Mouse (Mus musculus) intestine, embryonic 16.5 days (tissue): ENCODE data around the gene Rnf216. TPM values are rescaled to one million over a fixed set of nuclear protein-coding genes. Genes with fewer than 3 reads are reported as not detected.

ENCODE experiments used
- ATAC-seq: fragments of 200-750 bp; cut with Nextera tagmentation; 2 replicates; pipeline ENCODE4 v1.8.0; 2017; ENCODE audit warnings: moderate TSS enrichment, moderate library complexity
- H3K27ac ChIP-seq: fragments of 300-500 bp; sonication (generic); 2 replicates; pipeline ENCODE4 v1.5.1; 2014; ENCODE audit warnings: mild to moderate bottlenecking, low read length
- H3K27me3 ChIP-seq: fragments of 300-500 bp; sonication (generic); replicated peaks from 2 replicates; pipeline ENCODE4 v1.6.1; 2014; ENCODE audit warnings: low read length, control low read depth, mixed read lengths; ENCODE audit not compliant: control insufficient read depth, insufficient read depth
- H3K36me3 ChIP-seq: fragments of 300-500 bp; sonication (generic); 2 replicates; pipeline ENCODE4 v1.6.1; 2014; ENCODE audit warnings: low read length, control low read depth; ENCODE audit not compliant: control insufficient read depth, insufficient read depth
- H3K4me1 ChIP-seq: fragments of 300-500 bp; sonication (generic); 2 replicates; pipeline ENCODE4 v1.6.1; 2014; ENCODE audit warnings: low read length, control low read depth, mixed read lengths; ENCODE audit not compliant: control insufficient read depth, insufficient read depth
- H3K4me2 ChIP-seq: fragments of 300-500 bp; sonication (generic); 2 replicates; pipeline ENCODE4 v1.6.1; 2014; ENCODE audit warnings: low read depth, low read length, control low read depth
- H3K4me3 ChIP-seq: fragments of 300-500 bp; sonication (generic); 2 replicates; pipeline ENCODE4 v1.5.1; 2014; ENCODE audit warnings: mild to moderate bottlenecking, low read length
- H3K9ac ChIP-seq: fragments of 300-500 bp; sonication (generic); 2 replicates; pipeline ENCODE4 v1.6.1; 2014; ENCODE audit warnings: low read depth, low read length
- H3K9me3 ChIP-seq: fragments of 300-500 bp; sonication (generic); 2 replicates; pipeline ENCODE4 v1.6.1; 2016; ENCODE audit warnings: low read length, control low read depth; ENCODE audit not compliant: control insufficient read depth
- WGBS: fragments of 180-500 bp; shearing (Covaris S2); extraction: QIAGEN DNeasy Blood & Tissue Kit; methylation state at CpG from one replicate; pipeline ENCODE4 v1.1.7; 2014; 5-methylcytosine and 5-hydroxymethylcytosine counted together
- polyA plus RNA-seq: library from polyadenylated mRNA; unstranded; fragments of >200 nt; fragmentation: Nextera tagmentation; extraction: Ambion mirVana; gene quantifications from 2 replicates; pipeline ENCODE4 v1.2.1, GENCODE M21; 2015

Gene Rnf216
- polyA plus RNA-seq, 1 experiment from 2014 or later = 28.4 TPM

DNA sequence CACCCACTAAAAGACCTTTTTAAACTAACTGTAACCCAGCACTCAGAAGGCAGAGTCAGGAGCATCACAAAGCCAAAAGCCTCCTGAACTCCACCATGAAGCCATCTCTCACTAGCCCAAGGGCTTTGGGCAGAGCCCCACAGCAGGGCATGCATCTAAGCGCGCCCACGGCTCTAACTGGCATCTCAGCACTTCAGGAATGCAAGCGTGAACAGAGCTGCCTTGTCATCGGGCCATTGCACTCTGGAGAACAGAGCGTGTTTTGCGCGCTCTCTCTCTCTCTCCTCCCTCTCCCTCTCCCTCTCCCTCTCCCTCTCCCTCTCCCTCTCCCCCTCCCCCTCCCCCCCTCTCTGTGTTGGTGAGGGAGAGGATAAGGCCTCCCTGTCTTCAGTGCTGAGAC is 129.6 kb downstream of the Rnf216 start:
- H3K9ac ChIP-seq = no peak overlapping the region
- no peaks in the 10 kb centered on the region for H3K27me3 ChIP-seq
- no peaks in the 10 kb centered on the region for H3K9me3 ChIP-seq
- no peak overlapping the region for H3K4me2 ChIP-seq
- no peak overlapping the region for H3K4me3 ChIP-seq
- WGBS = 65% methylated on average over 8 of the region's 8 CpGs
- H3K27ac ChIP-seq = no peak overlapping the region
- H3K4me1 ChIP-seq = no peaks in the 10 kb centered on the region
- no peak for ATAC-seq
- no peaks in the 10 kb centered on the region for H3K36me3 ChIP-seq

DNA sequence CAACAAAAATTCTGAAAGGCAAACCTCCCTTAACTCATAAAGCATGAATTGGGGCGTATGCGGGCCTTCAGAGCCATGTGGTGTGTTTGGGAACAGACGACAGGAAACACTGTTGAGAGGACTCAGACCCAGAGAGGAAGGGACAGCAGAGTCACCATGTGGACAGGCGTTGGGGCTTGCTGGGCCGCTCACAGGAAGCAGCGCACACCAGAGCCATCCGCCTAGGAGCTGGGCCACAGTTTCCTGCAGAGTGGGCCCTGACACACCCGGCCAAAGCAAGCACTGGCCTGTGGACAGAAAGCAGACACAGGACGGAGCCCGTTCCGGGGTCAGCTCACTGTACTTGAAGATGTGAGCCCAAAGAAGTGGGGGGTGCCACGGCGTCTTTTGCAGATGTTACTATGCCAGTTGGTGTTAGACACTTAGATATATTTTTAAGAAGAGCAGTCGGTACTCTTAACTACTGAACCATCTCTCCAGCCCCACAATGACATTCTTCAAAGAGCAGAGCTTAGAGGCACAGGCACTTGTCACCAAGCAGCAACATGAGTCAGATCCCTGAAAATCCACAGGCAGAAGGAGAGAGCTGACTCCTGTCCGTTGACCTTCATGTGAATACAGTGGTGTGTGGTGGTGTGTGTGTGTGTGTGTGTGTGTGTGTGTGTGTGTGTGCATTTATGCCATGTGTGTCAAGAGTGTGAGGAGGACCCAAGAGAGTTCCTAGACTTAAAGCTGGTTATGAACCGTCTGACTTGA is 130.6 kb downstream of the Rnf216 start:
- ATAC-seq = no peak
- 69% methylated on average over 16 of the region's 16 CpGs for WGBS
- H3K27ac ChIP-seq = peak overlapping the region; percentile 33; the same call in 1 of the 2 replicates

GRCm38 (mm10) chr5:142976516-142976915 is 136.3 kb downstream of the Rnf216 start:
- H3K27ac ChIP-seq = peak overlapping the region; percentile 80
- no peak overlapping the region for H3K4me3 ChIP-seq
- no peak overlapping the region for H3K4me2 ChIP-seq
- no peak overlapping the region for H3K9ac ChIP-seq
- H3K27me3 ChIP-seq = no peaks in the 10 kb centered on the region
- H3K4me1 ChIP-seq = peaks cover 7% of the 10 kb centered on the region
- ATAC-seq = peak; percentile 66
- 37% methylated on average over 5 of the region's 5 CpGs for WGBS
- H3K36me3 ChIP-seq = 0 out of 2 replicates have a peak, but pooled peaks cover 9% of the 10 kb centered on the region
- H3K9me3 ChIP-seq = no peaks in the 10 kb centered on the region

More for the DNA sequence above, 130.6 kb downstream of the Rnf216 start:
- H3K27me3 ChIP-seq = no peaks in the 10 kb centered on the region
- H3K36me3 ChIP-seq = no peaks in the 10 kb centered on the region
- H3K4me1 ChIP-seq = no peaks in the 10 kb centered on the region
- H3K9me3 ChIP-seq = no peaks in the 10 kb centered on the region
- no peak overlapping the region for H3K4me2 ChIP-seq
- no peak overlapping the region for H3K4me3 ChIP-seq
- peak overlapping the region; percentile 10; the same call in 1 of the 2 replicates for H3K9ac ChIP-seq

- WGBS = 18% methylated on average over 18 of the region's 18 CpGs
- H3K4me2 ChIP-seq = no peak overlapping the region
- H3K36me3 ChIP-seq = peaks cover 21% of the 10 kb centered on the region
- H3K9ac ChIP-seq = peak overlapping the region; percentile 22; the same call in 1 of the 2 replicates
- no peaks in the 10 kb centered on the region for H3K9me3 ChIP-seq
- H3K4me1 ChIP-seq = peaks cover 7% of the 10 kb centered on the region
- no peaks in the 10 kb centered on the region for H3K27me3 ChIP-seq
- peak; percentile 54 for ATAC-seq
- peak overlapping the region; percentile 17; the same call in 1 of the 2 replicates for H3K27ac ChIP-seq
- H3K4me3 ChIP-seq = no peak overlapping the region
Measured at GRCm38 (mm10) chr5:142974598-142975121, 138.1 kb downstream of the Rnf216 start.

GRCm38 (mm10) chr5:142973971-142974370 is 138.8 kb downstream of the Rnf216 start:
- 44% methylated on average over 3 of the region's 3 CpGs for WGBS
- Histone ChIP-seq H3K9me3 (no peaks in the 10 kb centered on the region), H3K27me3 (no peaks in the 10 kb centered on the region), H3K36me3 (peaks cover 24% of the 10 kb centered on the region), H3K27ac (peak overlapping the region; percentile 17; the same call in 1 of the 2 replicates), H3K4me3 (no peak overlapping the region), H3K4me2 (no peak overlapping the region), H3K4me1 (peaks cover 7% of the 10 kb centered on the region), H3K9ac (no peak overlapping the region)
- ATAC-seq = no peak

GRCm38 (mm10) chr5:142968411-142968810 is 144.4 kb downstream of the Rnf216 start:
- peaks cover 24% of the 10 kb centered on the region for H3K36me3 ChIP-seq
- H3K4me1 ChIP-seq = peaks cover 15% of the 10 kb centered on the region
- no peak overlapping the region for H3K27ac ChIP-seq
- no peaks in the 10 kb centered on the region for H3K27me3 ChIP-seq
- no peak overlapping the region for H3K9ac ChIP-seq
- 83% methylated on average over 14 of the region's 14 CpGs for WGBS
- H3K4me3 ChIP-seq = no peak overlapping the region
- no peak for ATAC-seq
- no peaks in the 10 kb centered on the region for H3K9me3 ChIP-seq
- H3K4me2 ChIP-seq = no peak overlapping the region

DNA sequence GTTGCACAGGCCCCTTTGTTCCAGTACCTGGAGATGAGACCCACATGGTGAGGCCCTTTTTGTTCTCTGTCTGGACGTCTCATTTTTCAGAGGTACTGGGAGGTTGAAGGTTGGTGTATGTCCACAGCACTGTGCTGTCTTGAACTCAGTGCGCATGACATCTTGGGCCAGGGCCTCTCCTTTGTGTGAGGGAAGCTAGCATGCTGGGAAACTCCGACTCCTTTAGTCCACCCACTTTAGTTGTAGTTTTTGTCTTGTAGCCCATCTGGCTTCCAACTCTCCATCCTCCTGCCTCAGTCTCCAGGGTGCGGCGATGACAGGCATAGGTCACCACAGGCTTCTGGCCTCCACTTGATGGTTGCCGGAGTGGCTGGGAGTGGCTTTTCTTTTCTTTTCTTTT is 148.1 kb downstream of the Rnf216 start:
- Histone ChIP-seq H3K9me3 (no peaks in the 10 kb centered on the region), H3K4me3 (no peak overlapping the region), H3K27ac (no peak overlapping the region), H3K9ac (0 out of 2 replicates have a peak overlapping the region, but pooled peaks have one; percentile 93), H3K4me1 (peaks cover 29% of the 10 kb centered on the region), H3K36me3 (peaks cover 2% of the 10 kb centered on the region), H3K4me2 (peak overlapping the region; percentile 87), H3K27me3 (no peaks in the 10 kb centered on the region)
- WGBS = 83% methylated on average over 6 of the region's 6 CpGs
- no peak for ATAC-seq

- peaks cover 31% of the 10 kb centered on the region for H3K4me1 ChIP-seq
- peak overlapping the region; percentile 78 for H3K4me3 ChIP-seq
- no peak for ATAC-seq
- WGBS = 35% methylated on average over 17 of the region's 17 CpGs
- H3K4me2 ChIP-seq = peak overlapping the region; percentile 87
- H3K36me3 ChIP-seq = no peaks in the 10 kb centered on the region; the same call in 1 of the 2 replicates
- H3K27me3 ChIP-seq = no peaks in the 10 kb centered on the region
- peak overlapping the region; percentile 93 for H3K9ac ChIP-seq
- H3K9me3 ChIP-seq = no peaks in the 10 kb centered on the region
- peak overlapping the region; percentile 89 for H3K27ac ChIP-seq
Measured at GRCm38 (mm10) chr5:142963705-142964494, 148.9 kb downstream of the Rnf216 start.
